Mouse (Mus musculus): Measurements from ENCODE around the gene Mphosph9. TPM values are rescaled to one million over a fixed set of nuclear protein-coding genes. Genes with fewer than 3 reads are reported as not detected.
A peak's percentile ranks its signal among the peaks of the same experiment; 100 is the strongest.
"Not testable (repeated sequence)": the region's sequence is repeated elsewhere in the genome, so short reads cannot be mapped to it uniquely, and the experiment has no call there.

Mphosph9 gene
- polyA plus RNA-seq, 1 experiment: 4.4 TPM

DNA sequence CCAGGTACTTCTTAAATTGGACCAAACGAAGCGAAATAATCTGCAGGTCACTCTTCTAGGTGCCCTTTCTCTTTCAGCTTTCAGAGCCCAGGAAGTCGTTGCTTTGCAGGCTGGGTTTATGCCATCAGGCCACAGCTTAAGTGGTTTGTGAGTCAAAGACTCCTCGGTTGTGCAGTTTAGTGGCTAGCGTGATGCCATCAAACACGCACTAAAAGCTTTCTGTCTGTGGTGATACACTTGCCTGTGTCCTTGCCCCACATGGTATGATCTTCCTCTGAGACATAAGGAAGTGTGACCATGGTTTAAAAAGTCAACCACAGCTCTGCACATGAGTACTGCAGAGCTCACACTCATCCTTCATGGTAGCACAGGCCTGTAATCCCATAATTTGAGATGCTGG, 2.3 kb upstream of the Mphosph9 start:
- Histone ChIP-seq H3K4me3 (ENCODE audit: extremely low read depth, insufficient read depth, insufficient read length) (no peak overlapping the region), H3K4me1 (ENCODE audit: control insufficient read depth, insufficient read depth, insufficient read length) (peaks cover 7% of the 10 kb centered on the region; the same call in 1 of the 2 replicates), H3K36me3 (ENCODE audit: control insufficient read depth, insufficient read depth, low read length) (no peaks in the 10 kb centered on the region), H3K27me3 (ENCODE audit: control insufficient read depth, insufficient read depth, low read length) (no peaks in the 10 kb centered on the region), H3K27ac (ENCODE audit: insufficient read depth, low read length) (no peak overlapping the region)
- TF ChIP-seq POLR2A (IDR thresholded peaks at IDR 0.05; ENCODE audit: low read depth, low read length) (no peak), CTCF (IDR thresholded peaks at IDR 0.05; ENCODE audit: extremely low read depth, insufficient read depth, insufficient read length, insufficient replicate concordance) (no peak)
- no peak for DNase-seq (ENCODE audit: low read depth in 1 of 2, low spot score in 2 of 2)
- 72% methylated on average over 6 of the region's 6 CpGs for WGBS

DNA sequence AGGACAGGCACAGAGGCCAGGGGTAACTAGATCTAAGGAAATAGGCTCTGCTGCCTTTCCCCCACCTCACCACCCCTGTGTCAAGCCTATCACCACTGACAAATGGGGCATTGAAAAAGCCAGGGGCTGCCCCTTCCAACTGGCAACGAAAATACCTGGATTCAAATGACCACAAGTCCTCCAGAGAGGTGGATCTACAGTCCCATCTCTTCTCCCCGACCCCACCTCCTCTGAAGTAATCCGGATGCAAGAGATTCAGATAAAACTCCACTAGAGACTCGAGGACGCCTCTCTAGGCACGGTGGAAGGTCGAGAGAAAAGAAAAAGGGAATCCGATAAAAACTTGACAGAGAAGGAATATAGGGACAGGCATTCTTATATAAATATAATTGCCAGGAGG, 943 bp downstream of the Mphosph9 start:
- no peaks in the 10 kb centered on the region for H3K36me3 ChIP-seq (ENCODE audit: control insufficient read depth, insufficient read depth, low read length)
- H3K4me3 ChIP-seq (ENCODE audit: extremely low read depth, insufficient read depth, insufficient read length): peak overlapping the region; percentile 82
- TF ChIP-seq POLR2A (IDR thresholded peaks at IDR 0.05; ENCODE audit: low read depth, low read length) (no peak), CTCF (IDR thresholded peaks at IDR 0.05; ENCODE audit: extremely low read depth, insufficient read depth, insufficient read length, insufficient replicate concordance) (no peak)
- no peak for DNase-seq (ENCODE audit: low read depth in 1 of 2, low spot score in 2 of 2)
- H3K27ac ChIP-seq (ENCODE audit: insufficient read depth, low read length): no peak overlapping the region
- WGBS: 3% methylated on average over 8 of the region's 8 CpGs
- peaks cover 7% of the 10 kb centered on the region; the same call in 1 of the 2 replicates for H3K4me1 ChIP-seq (ENCODE audit: control insufficient read depth, insufficient read depth, insufficient read length)
- H3K27me3 ChIP-seq (ENCODE audit: control insufficient read depth, insufficient read depth, low read length): no peaks in the 10 kb centered on the region

DNA sequence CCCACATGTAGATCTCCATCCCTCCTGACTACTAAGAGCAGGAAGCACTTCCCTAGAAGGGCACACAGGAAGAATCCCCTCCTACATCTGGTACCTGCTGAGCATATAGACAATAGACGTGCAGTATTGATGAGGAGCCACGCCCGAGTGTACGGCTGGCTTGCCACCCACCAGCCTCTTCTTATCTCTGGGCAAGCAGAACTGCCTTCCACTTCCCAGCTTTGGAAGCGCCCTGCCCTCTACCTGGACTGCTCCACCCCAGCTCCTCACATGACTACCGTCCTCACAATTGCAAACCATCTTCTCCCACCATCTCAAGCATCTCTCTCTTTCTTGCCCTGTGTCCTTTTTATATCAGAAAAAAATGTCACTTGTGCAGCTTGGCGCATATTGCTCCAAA, 10.1 kb downstream of the Mphosph9 start:
- no peak for DNase-seq (ENCODE audit: low read depth in 1 of 2, low spot score in 2 of 2)
- Histone ChIP-seq H3K36me3 (ENCODE audit: control insufficient read depth, insufficient read depth, low read length) (peaks cover 13% of the 10 kb centered on the region), H3K27ac (ENCODE audit: insufficient read depth, low read length) (no peak overlapping the region), H3K27me3 (ENCODE audit: control insufficient read depth, insufficient read depth, low read length) (no peaks in the 10 kb centered on the region), H3K4me3 (ENCODE audit: extremely low read depth, insufficient read depth, insufficient read length) (no peak overlapping the region), H3K4me1 (ENCODE audit: control insufficient read depth, insufficient read depth, insufficient read length) (no peaks in the 10 kb centered on the region)
- WGBS: 84% methylated on average over 7 of the region's 7 CpGs
- no peak for TF ChIP-seq CTCF (IDR thresholded peaks at IDR 0.05; ENCODE audit: extremely low read depth, insufficient read depth, insufficient read length, insufficient replicate concordance)
- TF ChIP-seq POLR2A (IDR thresholded peaks at IDR 0.05; ENCODE audit: low read depth, low read length): no peak

DNA sequence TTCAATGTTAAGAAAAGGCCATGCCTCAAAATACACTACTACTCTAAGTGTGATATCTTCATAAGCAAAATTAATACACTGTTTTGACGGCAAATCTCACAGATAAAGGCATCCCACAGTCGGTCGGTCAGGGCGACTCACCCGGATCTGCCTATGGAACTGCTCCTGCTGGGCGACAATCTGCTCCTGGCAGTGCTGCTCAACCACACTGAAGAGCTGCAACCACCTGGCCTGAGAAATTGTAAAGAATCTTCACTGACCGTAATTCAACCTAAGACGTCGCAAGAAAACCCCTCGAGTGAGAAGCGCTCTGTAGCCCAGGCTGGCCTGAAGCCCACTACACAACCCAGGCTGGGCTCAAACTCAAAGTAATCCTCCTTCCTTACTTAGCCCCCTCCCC, 11.8 kb downstream of the Mphosph9 start:
- 96% methylated on average over 11 of the region's 11 CpGs for WGBS
- Histone ChIP-seq H3K27me3 (ENCODE audit: control insufficient read depth, insufficient read depth, low read length) (no peaks in the 10 kb centered on the region), H3K27ac (ENCODE audit: insufficient read depth, low read length) (no peak overlapping the region), H3K4me1 (ENCODE audit: control insufficient read depth, insufficient read depth, insufficient read length) (no peaks in the 10 kb centered on the region), H3K4me3 (ENCODE audit: extremely low read depth, insufficient read depth, insufficient read length) (no peak overlapping the region), H3K36me3 (ENCODE audit: control insufficient read depth, insufficient read depth, low read length) (peaks cover 20% of the 10 kb centered on the region)
- DNase-seq (ENCODE audit: low read depth in 1 of 2, low spot score in 2 of 2): no peak
- TF ChIP-seq POLR2A (IDR thresholded peaks at IDR 0.05; ENCODE audit: low read depth, low read length): no peak
- TF ChIP-seq CTCF (IDR thresholded peaks at IDR 0.05; ENCODE audit: extremely low read depth, insufficient read depth, insufficient read length, insufficient replicate concordance): no peak

DNA sequence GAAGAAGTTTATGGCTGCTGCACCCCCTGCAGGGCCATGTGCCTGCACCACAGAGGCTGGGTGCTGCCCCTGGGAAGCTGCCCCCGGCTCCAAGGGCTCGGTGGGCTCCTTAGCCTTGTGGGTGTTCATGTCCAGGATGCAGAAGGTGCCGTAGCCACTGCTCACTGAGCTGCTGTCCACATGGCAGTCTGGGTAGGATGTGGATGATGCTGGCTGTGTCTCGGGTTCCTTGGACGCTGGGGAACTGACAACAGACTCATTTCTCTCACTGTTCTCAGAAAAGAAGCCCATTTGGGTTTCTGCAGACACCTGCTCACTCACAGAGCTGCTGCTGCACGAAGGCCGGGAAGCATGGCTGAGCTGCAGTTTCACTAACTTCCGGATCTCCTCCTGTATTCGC, 12.3 kb downstream of the Mphosph9 start:
- 96% methylated on average over 9 of the region's 9 CpGs for WGBS
- Histone ChIP-seq H3K27ac (ENCODE audit: insufficient read depth, low read length) (no peak overlapping the region), H3K4me1 (ENCODE audit: control insufficient read depth, insufficient read depth, insufficient read length) (no peaks in the 10 kb centered on the region), H3K4me3 (ENCODE audit: extremely low read depth, insufficient read depth, insufficient read length) (no peak overlapping the region), H3K36me3 (ENCODE audit: control insufficient read depth, insufficient read depth, low read length) (peaks cover 22% of the 10 kb centered on the region), H3K27me3 (ENCODE audit: control insufficient read depth, insufficient read depth, low read length) (no peaks in the 10 kb centered on the region)
- TF ChIP-seq POLR2A (IDR thresholded peaks at IDR 0.05; ENCODE audit: low read depth, low read length) (no peak), CTCF (IDR thresholded peaks at IDR 0.05; ENCODE audit: extremely low read depth, insufficient read depth, insufficient read length, insufficient replicate concordance) (no peak)
- no peak for DNase-seq (ENCODE audit: low read depth in 1 of 2, low spot score in 2 of 2)

DNA sequence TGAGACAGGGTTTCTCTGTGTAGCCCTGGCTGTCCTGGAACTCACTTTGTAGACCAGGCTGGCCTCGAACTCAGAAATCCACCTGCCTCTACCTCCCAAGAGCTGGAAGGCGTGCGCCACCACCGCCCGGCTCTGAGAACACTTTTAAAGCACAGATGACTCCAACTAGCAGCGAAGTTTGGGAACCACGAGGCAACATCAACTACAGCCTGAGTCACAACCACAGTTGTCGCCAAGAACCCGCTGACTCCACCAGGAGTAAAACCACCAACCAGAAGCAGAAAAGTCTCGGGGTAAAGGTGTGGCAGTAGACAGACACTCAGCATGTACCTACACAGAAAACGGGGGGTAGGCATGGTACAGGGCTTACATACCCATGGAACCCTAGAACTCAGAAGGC, 17.7 kb downstream of the Mphosph9 start:
- H3K27ac ChIP-seq (ENCODE audit: insufficient read depth, low read length): no peak overlapping the region
- TF ChIP-seq POLR2A (IDR thresholded peaks at IDR 0.05; ENCODE audit: low read depth, low read length) (no peak), CTCF (IDR thresholded peaks at IDR 0.05; ENCODE audit: extremely low read depth, insufficient read depth, insufficient read length, insufficient replicate concordance) (no peak)
- H3K27me3 ChIP-seq (ENCODE audit: control insufficient read depth, insufficient read depth, low read length): no peaks in the 10 kb centered on the region
- peaks cover 27% of the 10 kb centered on the region for H3K36me3 ChIP-seq (ENCODE audit: control insufficient read depth, insufficient read depth, low read length)
- no peaks in the 10 kb centered on the region for H3K4me1 ChIP-seq (ENCODE audit: control insufficient read depth, insufficient read depth, insufficient read length)
- no peak overlapping the region for H3K4me3 ChIP-seq (ENCODE audit: extremely low read depth, insufficient read depth, insufficient read length)
- 90% methylated on average over 11 of the region's 11 CpGs for WGBS
- DNase-seq (ENCODE audit: low read depth in 1 of 2, low spot score in 2 of 2): no peak

DNA sequence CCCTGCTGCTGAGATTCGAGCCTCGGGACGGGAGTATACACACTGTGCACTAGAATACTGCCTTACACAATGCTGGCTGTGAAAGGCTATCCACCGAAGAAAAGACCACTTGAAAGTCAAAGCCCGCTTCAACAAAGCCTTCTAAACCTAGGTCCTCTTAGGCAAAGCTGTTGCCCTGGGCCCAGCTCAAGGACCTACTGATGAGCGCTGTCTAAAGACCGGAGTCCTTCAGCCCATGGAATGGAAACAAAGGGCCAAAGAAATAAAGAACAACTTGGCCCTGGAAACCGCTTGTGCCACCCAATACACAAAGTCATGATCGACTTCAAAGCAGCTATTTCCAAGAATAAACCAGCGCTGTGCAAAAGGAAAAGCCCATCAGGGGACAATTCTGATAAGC, 18.6 kb downstream of the Mphosph9 start:
- 95% methylated on average over 10 of the region's 10 CpGs for WGBS

DNA sequence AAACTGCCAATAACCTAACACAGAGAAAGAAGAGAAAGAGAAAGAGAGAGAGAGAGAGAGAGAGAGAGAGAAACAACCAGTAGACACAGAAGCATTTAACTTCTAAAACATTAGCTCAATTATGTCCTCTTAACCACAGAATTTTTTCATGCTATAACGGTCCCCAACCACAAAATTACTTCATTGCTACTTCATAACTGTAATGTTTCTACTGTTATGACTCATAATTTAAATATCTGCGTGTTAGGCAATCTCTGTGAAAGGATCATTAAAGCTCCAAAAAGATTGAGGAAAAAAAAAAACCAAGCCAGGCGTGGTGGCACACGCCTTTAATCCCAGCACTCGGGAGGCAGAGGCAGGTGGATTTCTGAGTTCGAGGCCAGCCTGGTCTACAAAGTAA, 24.9 kb downstream of the Mphosph9 start:
- H3K4me3 ChIP-seq (ENCODE audit: extremely low read depth, insufficient read depth, insufficient read length); H3K4me1 ChIP-seq (ENCODE audit: control insufficient read depth, insufficient read depth, insufficient read length); H3K27ac ChIP-seq (ENCODE audit: insufficient read depth, low read length); DNase-seq (ENCODE audit: low read depth in 1 of 2, low spot score in 2 of 2); H3K27me3 ChIP-seq (ENCODE audit: control insufficient read depth, insufficient read depth, low read length): not testable (repeated sequence)
- H3K36me3 ChIP-seq (ENCODE audit: control insufficient read depth, insufficient read depth, low read length): peaks cover 23% of the 10 kb centered on the region
- 57% methylated on average over 6 of the region's 6 CpGs for WGBS

More for the DNA sequence above, 18.6 kb downstream of the Mphosph9 start:
- no peak for TF ChIP-seq CTCF (IDR thresholded peaks at IDR 0.05; ENCODE audit: extremely low read depth, insufficient read depth, insufficient read length, insufficient replicate concordance)
- no peak for TF ChIP-seq POLR2A (IDR thresholded peaks at IDR 0.05; ENCODE audit: low read depth, low read length)
- Histone ChIP-seq H3K4me3 (ENCODE audit: extremely low read depth, insufficient read depth, insufficient read length) (no peak overlapping the region), H3K27me3 (ENCODE audit: control insufficient read depth, insufficient read depth, low read length) (no peaks in the 10 kb centered on the region), H3K36me3 (ENCODE audit: control insufficient read depth, insufficient read depth, low read length) (peaks cover 29% of the 10 kb centered on the region), H3K27ac (ENCODE audit: insufficient read depth, low read length) (no peak overlapping the region), H3K4me1 (ENCODE audit: control insufficient read depth, insufficient read depth, insufficient read length) (no peaks in the 10 kb centered on the region)
- DNase-seq (ENCODE audit: low read depth in 1 of 2, low spot score in 2 of 2): no peak

Measured in spleen, adult 2 months (tissue).